Mouse (Mus musculus) brain, embryonic 14.5 days (tissue): ENCODE results near the gene P2rx4.

Experiments used
- CTCF ChIP-seq: fragments of 200-500 bp; IDR thresholded peaks from 2 replicates; pipeline ENCODE4 v1.5.1; 2012; ENCODE audit warnings: inconsistent platforms, mild to moderate bottlenecking, moderate library complexity, borderline replicate concordance; ENCODE audit not compliant: insufficient read depth, insufficient read length; ENCODE audit errors: extremely low read depth
- POLR2A ChIP-seq: fragments of 200-500 bp; IDR thresholded peaks from 2 replicates; pipeline ENCODE4 v1.6.1; 2012; ENCODE audit warnings: mild to moderate bottlenecking, inconsistent platforms, borderline replicate concordance; ENCODE audit not compliant: poor library complexity, insufficient read depth, insufficient read length, severe bottlenecking; ENCODE audit errors: extremely low read depth

DNA sequence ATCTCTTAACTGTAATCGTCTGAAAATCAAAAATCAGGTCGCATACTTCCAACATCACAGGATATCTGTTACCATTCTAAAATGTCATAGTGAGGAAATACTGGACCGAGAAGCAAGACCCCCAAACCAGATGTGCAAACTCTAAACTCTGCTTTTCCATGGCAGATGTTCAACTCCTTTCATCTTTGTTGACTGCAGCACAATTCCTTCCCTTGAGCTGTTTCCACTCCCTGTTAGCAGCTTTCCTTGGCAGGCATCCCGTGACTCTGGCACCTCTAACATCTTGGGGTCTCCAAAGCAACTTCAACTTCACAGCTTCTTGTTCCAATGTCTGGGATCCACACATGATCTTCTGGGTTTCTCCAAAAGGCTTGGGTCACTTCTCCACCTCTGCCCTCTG, 20.0 kb upstream of the P2rx4 start:
- TF ChIP-seq CTCF, result no peak
- no peak for TF ChIP-seq POLR2A
